Mouse (Mus musculus) 3T3-L1 (cell line): ENCODE data around the gene Vmn1r239-ps.
"Not testable (repeated sequence)": the region's sequence is repeated elsewhere in the genome, so short reads cannot be mapped to it uniquely, and the experiment has no call there.

Experiments used
- DNase-seq: peaks from one replicate; pipeline ENCODE4 v3.0.0-alpha.2; 2015; ENCODE audit warnings: low read depth, low spot score

Vmn1r239-ps gene

DNA sequence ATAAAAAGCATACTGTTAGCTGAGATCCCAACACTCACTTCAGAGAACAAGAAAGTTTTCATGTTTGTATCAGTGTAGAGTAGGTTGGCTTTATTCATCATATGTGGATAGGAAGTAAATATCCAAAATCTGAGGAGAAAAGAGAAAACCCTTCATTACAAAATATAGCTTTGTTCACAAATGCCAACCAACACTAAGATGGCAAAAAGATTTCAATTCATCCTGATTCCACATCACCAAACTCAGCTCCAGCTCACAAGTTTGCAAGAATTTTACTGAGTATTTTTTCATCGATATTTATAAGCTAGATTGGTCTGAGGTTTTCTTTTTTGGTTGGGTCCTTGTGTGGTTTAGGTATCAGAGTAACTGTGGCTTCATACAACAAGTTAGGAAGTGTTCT is at the start of gene Vmn1r239-ps:
Gene Vmn1r239-ps (minus strand): TSS at position 101 of the 400 bp plus-strand sequence.
- not testable (repeated sequence) for DNase-seq

DNA sequence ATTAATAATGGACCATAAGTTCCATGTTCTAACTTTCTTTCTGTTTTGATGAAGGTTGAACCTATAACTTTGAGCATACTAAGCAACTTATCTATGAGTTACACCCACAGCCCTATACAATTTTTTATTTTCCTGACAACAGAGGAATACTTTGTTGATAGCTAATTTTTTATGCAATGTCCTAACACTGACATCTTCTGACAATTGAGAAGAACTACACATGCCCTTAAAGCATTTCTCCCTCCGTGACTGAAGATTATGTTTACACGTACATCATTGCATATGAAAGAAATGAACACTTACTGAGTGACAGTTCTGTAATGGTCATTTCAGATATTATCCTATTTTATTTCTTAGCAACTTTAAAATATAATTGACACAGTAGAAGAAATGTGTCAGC is 36.0 kb upstream of the Vmn1r239-ps start:
- DNase-seq, result peak; percentile 42

DNA sequence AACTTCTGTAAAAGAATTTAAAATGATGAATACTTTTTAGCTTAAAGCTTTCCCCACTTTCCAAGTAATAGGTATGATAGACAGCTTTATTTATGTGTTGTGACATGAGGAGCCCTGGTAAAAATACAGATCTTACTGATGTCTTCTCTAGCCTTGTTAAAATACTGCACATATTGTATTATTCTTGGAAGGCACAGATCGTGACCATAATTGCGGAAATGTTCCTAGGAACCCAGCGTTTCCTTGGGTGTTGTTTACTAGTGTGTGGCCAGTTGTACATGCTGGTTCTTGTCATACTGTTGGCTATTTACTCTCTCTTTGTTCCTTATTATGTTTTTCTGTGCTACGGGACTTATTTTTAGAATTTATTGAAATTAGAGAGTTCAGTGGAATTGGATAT is 10.1 kb downstream of the Vmn1r239-ps start:
- DNase-seq, result no peak

GRCm38 (mm10) chrX:147435400-147435799 is 18.1 kb downstream of the Vmn1r239-ps start:
- peak; percentile 70 for DNase-seq

GRCm38 (mm10) chrX:147429753-147430152 is 23.8 kb downstream of the Vmn1r239-ps start:
- peak; percentile 90 for DNase-seq

GRCm38 (mm10) chrX:147429129-147429528 is 24.4 kb downstream of the Vmn1r239-ps start, which contains the start of gene Il13ra2:
Il13ra2 (minus strand) TSS chrX:147429192.
- peak; percentile 61 for DNase-seq
